In genomic region chr11:28891515-28891914, GRCm38 (mm10) we compare ENCODE assay signal across 29 mouse cellular contexts. TPM values are rescaled to one million over a fixed set of nuclear protein-coding genes. Genes with fewer than 3 reads are reported as not detected.
DNase-seq lines count a peak whose midpoint lies in the region; ATAC-seq lines count a peak whose summit lies in the region.
"Had no signal": no experiment of that assay in that cellular context is flagged by ENCODE, and none has a peak within 500 bp of the region (broad histone marks: within the 10 kb centered on the region; RNA-seq: fewer than 3 reads in every experiment).

No protein-coding gene starts in this region.

- ATAC-seq in kidney, embryonic 14.5 days (ENCODE audit: low FRiP score, low TSS enrichment) = peak; percentile 77; the same call in 1 of the 2 replicates
- ATAC-seq in kidney, embryonic 16.5 days (ENCODE audit: low FRiP score, low TSS enrichment) = peak; percentile 76; the same call in 1 of the 2 replicates
- no peak for ATAC-seq in erythroid progenitor cell, adult 5-6 weeks (replicated peaks; ENCODE audit: low FRiP score, poor library complexity, severe bottlenecking)
- ATAC-seq: CD4-positive, CD25-positive, alpha-beta regulatory T cell, adult 4 months; forebrain, embryonic 13.5 days; forebrain, embryonic 15.5 days; forebrain, postnatal 0 days; Patski had no signal

- H3K4me1 ChIP-seq in kidney, embryonic 14.5 days (ENCODE audit: control insufficient read depth, insufficient read depth, low read length) = no peaks in the 10 kb centered on the region
- H3K4me1 ChIP-seq in kidney, embryonic 16.5 days (ENCODE audit: insufficient read depth, low read length) = no peaks in the 10 kb centered on the region
- H3K4me1 ChIP-seq: embryonic facial prominence, embryonic 13.5 days; embryonic facial prominence, embryonic 15.5 days; forebrain, embryonic 13.5 days; forebrain, embryonic 15.5 days had no signal

- WGBS in kidney, embryonic 14.5 days = 34% methylated on average over 5 of the region's 5 CpGs
- 28% methylated on average over 5 of the region's 5 CpGs for WGBS in kidney, embryonic 16.5 days

- H3K9me3 ChIP-seq in kidney, embryonic 14.5 days (ENCODE audit: control insufficient read depth, low read length) = no peaks in the 10 kb centered on the region
- H3K9me3 ChIP-seq in kidney, embryonic 16.5 days (ENCODE audit: low read length) = no peaks in the 10 kb centered on the region
- H3K9me3 ChIP-seq: embryonic facial prominence, embryonic 13.5 days; embryonic facial prominence, embryonic 15.5 days; forebrain, embryonic 13.5 days; forebrain, embryonic 15.5 days; G1E had no signal

- no peak overlapping the region for H3K4me2 ChIP-seq in kidney, embryonic 14.5 days (replicated peaks; ENCODE audit: low read depth, low read length)
- H3K4me2 ChIP-seq in kidney, embryonic 16.5 days (replicated peaks; ENCODE audit: low read depth, low read length) = no peak overlapping the region
- H3K4me2 ChIP-seq: embryonic facial prominence, embryonic 13.5 days; embryonic facial prominence, embryonic 15.5 days; forebrain, embryonic 13.5 days; forebrain, embryonic 15.5 days had no signal

- H3K9ac ChIP-seq in kidney, embryonic 14.5 days (ENCODE audit: low read depth, low read length) = no peak overlapping the region
- H3K9ac ChIP-seq in kidney, embryonic 16.5 days (replicated peaks; ENCODE audit: low read length) = no peak overlapping the region
- H3K9ac ChIP-seq: embryonic facial prominence, embryonic 13.5 days; embryonic facial prominence, embryonic 15.5 days; forebrain, embryonic 13.5 days; forebrain, embryonic 15.5 days; forebrain, postnatal 0 days had no signal

- no peaks in the 10 kb centered on the region for H3K36me3 ChIP-seq in kidney, embryonic 14.5 days (ENCODE audit: control insufficient read depth, insufficient read depth, low read length)
- no peaks in the 10 kb centered on the region for H3K36me3 ChIP-seq in kidney, embryonic 16.5 days (ENCODE audit: insufficient read depth, low read length)
- H3K36me3 ChIP-seq: embryonic facial prominence, embryonic 13.5 days; embryonic facial prominence, embryonic 15.5 days; forebrain, embryonic 15.5 days; G1E had no signal

- H3K27me3 ChIP-seq in kidney, embryonic 14.5 days (ENCODE audit: control insufficient read depth, insufficient read depth, low read length) = no peaks in the 10 kb centered on the region
- no peaks in the 10 kb centered on the region for H3K27me3 ChIP-seq in kidney, embryonic 16.5 days (ENCODE audit: insufficient read depth, low read length)
- H3K27me3 ChIP-seq: CH12.LX; embryonic facial prominence, embryonic 13.5 days; embryonic facial prominence, embryonic 15.5 days; forebrain, embryonic 13.5 days; forebrain, embryonic 15.5 days; Patski had no signal

- H3K27ac ChIP-seq in kidney, embryonic 14.5 days (ENCODE audit: low read depth, low read length) = no peak overlapping the region
- H3K27ac ChIP-seq in kidney, embryonic 16.5 days (ENCODE audit: low read length) = no peak overlapping the region
- H3K27ac ChIP-seq: embryonic facial prominence, embryonic 13.5 days; embryonic facial prominence, embryonic 15.5 days; forebrain, embryonic 13.5 days; forebrain, embryonic 15.5 days had no signal

- H3K4me3 ChIP-seq in kidney, embryonic 14.5 days (ENCODE audit: low read length) = no peak overlapping the region
- no peak overlapping the region for H3K4me3 ChIP-seq in kidney, embryonic 16.5 days (ENCODE audit: low read length)
- H3K4me3 ChIP-seq: embryonic facial prominence, embryonic 13.5 days; embryonic facial prominence, embryonic 15.5 days; erythroblast, embryonic 14.5 days; forebrain, embryonic 13.5 days; forebrain, embryonic 15.5 days had no signal

- DNase-seq in kidney, adult 8-10 months = no peak
- no peak for DNase-seq in kidney, postnatal 14 days
- DNase-seq in 3T3-L1 (ENCODE audit: low read depth, low spot score) (peak; percentile 28), ZHBTc4 (ENCODE audit: low read depth, low spot score) (peak; percentile 1)
- DNase-seq: adrenal gland, adult 2 months; adrenal gland, postnatal 10 days; adrenal gland, postnatal 25 days; B cell, adult 2 months; cerebellum, adult 11 months; cerebellum, adult 18-20 months; cerebellum, adult 8-10 months; cerebellum, adult 9-11 months; cerebellum, postnatal 14 days; cerebellum, postnatal 36 days; embryo, embryonic 11 days; forebrain, postnatal 0 days had no signal

RNA-seq across cellular contexts. Expression of gene Efemp1, which starts 38.5 kb away (rescaled TPM):
- 11.5 and 12.8 TPM in 2 replicates for polyA plus RNA-seq in kidney, embryonic 14.5 days (2014; fragmentation: Nextera tagmentation; extraction: Ambion mirVana)
- polyA plus RNA-seq in kidney, embryonic 16.5 days (2015; fragmentation: Nextera tagmentation; extraction: Ambion mirVana) = 20.5 and 22.7 TPM in 2 replicates
- 2.9 TPM in 1 of 2 replicates, not detected in the other for total RNA-seq in erythroid progenitor cell, adult 5-6 weeks (2015; ENCODE audit: low replicate concordance)
- total RNA-seq in erythroid progenitor cell, adult 5-6 weeks (2017; ENCODE audit: low replicate concordance) = not detected in 2 replicates
- total RNA-seq: CH12.LX; common myeloid progenitor, adult 5-6 weeks had no signal
- polyA plus RNA-seq: CD4-positive, CD25-positive, alpha-beta regulatory T cell, adult 4 months; erythroblast, embryonic 14.5 days; G1E had no signal

Comparison
In these comparisons a context has a peak if more than half of its experiments do, and no peak if none do; other contexts are left out.
1. DNase-seq: peak in 3T3-L1 (single experiment) and ZHBTc4 (single experiment); none in kidney, adult 8-10 months (0 of 2) and kidney, postnatal 14 days (single experiment).